Mouse (Mus musculus) heart, adult 2 months (tissue): ENCODE results near the gene F3. TPM values are rescaled to one million over a fixed set of nuclear protein-coding genes. Genes with fewer than 3 reads are reported as not detected.
"Not testable (repeated sequence)": the region's sequence is repeated elsewhere in the genome, so short reads cannot be mapped to it uniquely, and the experiment has no call there.

ENCODE experiments used
- DNase-seq, 2 experiments: peaks; one replicate each; pipeline ENCODE4 v3.0.0; 2021
- H3K27ac ChIP-seq: fragments of 200-600 bp; 2 replicates; pipeline ENCODE4 v1.8.1; 2022
- H3K27me3 ChIP-seq: fragments of 200-500 bp; 2 replicates; pipeline ENCODE4 v1.6.1; 2012; ENCODE audit warnings: mild to moderate bottlenecking, low read length, inconsistent platforms, mixed read lengths; ENCODE audit not compliant: control insufficient read depth, insufficient read depth
- H3K36me3 ChIP-seq: fragments of 200-500 bp; 2 replicates; pipeline ENCODE4 v1.6.1; 2012; ENCODE audit warnings: low read length, inconsistent platforms; ENCODE audit not compliant: control insufficient read depth, insufficient read depth
- H3K4me1 ChIP-seq: fragments of 200-500 bp; 2 replicates; pipeline ENCODE4 v1.6.1; 2011; ENCODE audit warnings: low read length; ENCODE audit not compliant: control insufficient read depth, insufficient read depth
- H3K4me3 ChIP-seq: fragments of 200-600 bp; 2 replicates; pipeline ENCODE4 v1.8.1; 2022
- H3K79me2 ChIP-seq: fragments of 200-500 bp; replicated peaks from 2 replicates; pipeline ENCODE4 v1.6.1; 2012; ENCODE audit warnings: mild to moderate bottlenecking, inconsistent platforms, low read length, moderate library complexity, mixed read lengths; ENCODE audit not compliant: control insufficient read depth, insufficient read depth
- H3K9ac ChIP-seq: fragments of 200-500 bp; 2 replicates; pipeline ENCODE4 v1.6.1; 2012; ENCODE audit warnings: low read depth, mild to moderate bottlenecking, control low read depth, inconsistent platforms, low read length, mixed read lengths
- CTCF ChIP-seq: fragments of 200-600 bp; IDR thresholded peaks from 2 replicates; pipeline ENCODE4 v1.8.1; 2022; ENCODE audit warnings: antibody characterized with exemption, mild to moderate bottlenecking, moderate library complexity
- EP300 ChIP-seq: fragments of 200-500 bp; IDR thresholded peaks from 2 replicates; pipeline ENCODE4 v1.6.1; 2011; ENCODE audit warnings: low read depth, low read length, control low read depth; ENCODE audit not compliant: insufficient read depth
- POLR2A ChIP-seq: fragments of 200-500 bp; IDR thresholded peaks from 2 replicates; pipeline ENCODE4 v1.6.1; 2011; ENCODE audit warnings: mild to moderate bottlenecking, low read depth, low read length, control low read depth; ENCODE audit not compliant: insufficient read depth
- WGBS: fragments of 180-500 bp; shearing (Covaris S2); methylation state at CpG from one replicate; pipeline ENCODE4 v1.1.7; 2018; 5-methylcytosine and 5-hydroxymethylcytosine counted together
- intact Hi-C: fragments of 180-260 bp; cut with DNase I; formaldehyde crosslinking; loops from one replicate; pipeline ENCODE4 v1.15.1; 2025
- polyA plus RNA-seq: library from polyadenylated mRNA; depleted of rRNA; stranded (reverse); fragments of >200 nt; gene quantifications from 2 replicates; pipeline ENCODE4 v1.2.3, GENCODE M21; 2012
- total RNA-seq, 2 experiments: library from RNA; stranded (reverse); gene quantifications; 2 replicates each; pipeline ENCODE4 v1.2.3; 2021

The F3 gene
- total and polyA plus RNA-seq, 3 experiments, result 23.5 to 29.6 (median 23.9) TPM

- TF ChIP-seq CTCF (no peak), POLR2A (no peak), EP300 (no peak)
- no peak overlapping the region for H3K4me3 ChIP-seq
- no peak for DNase-seq
- H3K27ac ChIP-seq, result no peak overlapping the region
- intact Hi-C loops, result no loop called here
- no peaks in the 10 kb centered on the region for H3K4me1 ChIP-seq
- H3K36me3 ChIP-seq, result no peaks in the 10 kb centered on the region
- WGBS, result 18% methylated on average over 3 of the region's 3 CpGs
- H3K27me3 ChIP-seq, result no peaks in the 10 kb centered on the region
- H3K9ac ChIP-seq, result no peak overlapping the region
- no peaks in the 10 kb centered on the region for H3K79me2 ChIP-seq
Observed at GRCm38 (mm10) chr3:121755152-121755551, 31.8 kb downstream of the F3 start.

DNA sequence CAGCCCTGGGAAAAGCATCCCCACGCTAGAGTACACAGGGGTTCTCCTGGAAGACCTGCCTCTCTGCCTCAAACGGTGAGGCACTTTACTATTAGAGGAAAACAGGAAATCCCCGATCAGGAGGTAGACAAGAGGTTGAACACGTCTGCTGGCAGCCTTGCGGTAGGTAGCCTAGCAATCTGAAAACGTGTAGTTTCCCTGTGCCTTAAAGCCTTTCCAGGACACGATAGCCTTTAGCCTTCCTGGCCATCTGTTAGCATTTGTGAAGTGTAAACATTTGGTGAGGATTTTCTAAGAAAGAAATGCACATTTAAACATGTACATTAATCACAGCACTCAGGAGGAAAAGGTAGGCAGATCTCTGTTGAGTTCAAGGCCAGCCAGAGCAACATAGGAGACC is 35.0 kb downstream of the F3 start:
- no peak overlapping the region for H3K4me3 ChIP-seq
- H3K9ac ChIP-seq, result no peak overlapping the region
- H3K36me3 ChIP-seq, result no peaks in the 10 kb centered on the region
- intact Hi-C loops, result no loop called here
- TF ChIP-seq EP300, result no peak
- TF ChIP-seq CTCF, result no peak
- TF ChIP-seq POLR2A, result no peak
- H3K27ac ChIP-seq, result no peak overlapping the region
- no peaks in the 10 kb centered on the region for H3K27me3 ChIP-seq
- H3K79me2 ChIP-seq, result no peaks in the 10 kb centered on the region
- 57% methylated on average over 7 of the region's 7 CpGs for WGBS
- DNase-seq, result no peak
- H3K4me1 ChIP-seq, result no peaks in the 10 kb centered on the region

DNA sequence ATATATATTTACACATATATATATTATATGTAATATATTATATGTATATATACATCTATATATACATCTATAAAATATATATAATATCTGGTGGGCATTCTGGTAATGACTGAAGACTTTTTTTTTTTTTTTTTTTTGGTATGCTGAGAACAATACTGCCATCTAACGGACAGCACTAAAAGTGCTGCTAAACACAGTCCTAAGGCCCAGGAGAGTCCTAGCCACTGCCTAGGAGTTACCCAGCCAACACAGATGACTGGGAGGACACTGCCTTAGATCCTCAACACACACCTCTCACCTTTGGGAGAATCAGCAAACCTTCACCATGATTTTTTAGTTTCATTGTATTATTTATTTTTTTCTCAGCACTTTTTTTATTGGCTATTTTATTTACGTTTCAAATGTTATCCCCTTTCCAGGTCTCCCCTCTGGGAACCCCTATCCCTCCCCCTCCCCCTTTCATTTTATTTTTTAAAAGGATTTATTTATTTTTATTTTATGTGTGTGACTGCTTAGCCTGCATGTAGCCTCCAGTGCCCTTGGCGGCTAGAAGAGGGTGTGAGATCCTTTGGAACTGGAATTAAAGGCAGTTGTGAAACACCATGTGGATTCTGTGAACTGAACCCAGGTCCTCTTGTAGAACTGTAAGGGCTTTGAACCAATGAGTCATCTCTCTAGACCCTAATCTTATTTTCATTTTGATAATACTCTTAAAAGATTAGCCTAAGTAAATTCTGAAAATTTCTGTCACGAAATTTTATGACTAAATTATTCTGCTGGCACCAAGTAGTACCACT is 38.9 kb downstream of the F3 start:
- Histone ChIP-seq H3K36me3 (no peaks in the 10 kb centered on the region), H3K27ac (no peak overlapping the region), H3K4me3 (no peak overlapping the region), H3K4me1 (no peaks in the 10 kb centered on the region), H3K27me3 (no peaks in the 10 kb centered on the region), H3K9ac (no peak overlapping the region), H3K79me2 (no peaks in the 10 kb centered on the region)
- no peak for DNase-seq
- intact Hi-C loops, result loop anchor here (2.0 kb wide), 2 partner anchors 211 to 225 kb away; no protein-coding TSS in a partner anchor
- no peak for TF ChIP-seq POLR2A
- TF ChIP-seq CTCF, result peak; percentile 75
- no peak for TF ChIP-seq EP300
- WGBS, result 61% methylated on average over 4 of the region's 4 CpGs

GRCm38 (mm10) chr3:121766048-121766447 is 42.7 kb downstream of the F3 start:
- TF ChIP-seq CTCF, result no peak
- TF ChIP-seq POLR2A, result no peak
- no peak for TF ChIP-seq EP300
- H3K4me1 ChIP-seq, result no peaks in the 10 kb centered on the region
- no peaks in the 10 kb centered on the region for H3K36me3 ChIP-seq

GRCm38 (mm10) chr3:121766818-121767217 is 43.5 kb downstream of the F3 start:
- no peaks in the 10 kb centered on the region for H3K36me3 ChIP-seq
- no peaks in the 10 kb centered on the region for H3K4me1 ChIP-seq
- intact Hi-C loops, result no loop called here
- no peaks in the 10 kb centered on the region for H3K27me3 ChIP-seq
- DNase-seq, result no peak
- no peak overlapping the region for H3K9ac ChIP-seq
- H3K79me2 ChIP-seq, result no peaks in the 10 kb centered on the region
- no peak overlapping the region for H3K4me3 ChIP-seq
- TF ChIP-seq CTCF (no peak), EP300 (no peak), POLR2A (no peak)
- 68% methylated on average over 5 of the region's 5 CpGs for WGBS
- no peak overlapping the region for H3K27ac ChIP-seq

More at GRCm38 (mm10) chr3:121766048-121766447, 42.7 kb downstream of the F3 start:
- H3K9ac ChIP-seq, result no peak overlapping the region
- no peaks in the 10 kb centered on the region for H3K79me2 ChIP-seq
- intact Hi-C loops, result no loop called here
- H3K27me3 ChIP-seq, result no peaks in the 10 kb centered on the region
- H3K27ac ChIP-seq, result no peak overlapping the region
- DNase-seq, result no peak
- no peak overlapping the region for H3K4me3 ChIP-seq

- H3K36me3 ChIP-seq, result no peaks in the 10 kb centered on the region
- H3K4me1 ChIP-seq, result no peaks in the 10 kb centered on the region
- H3K79me2 ChIP-seq, result no peaks in the 10 kb centered on the region
- no peaks in the 10 kb centered on the region for H3K27me3 ChIP-seq
- H3K4me3 ChIP-seq, result no peak overlapping the region
- intact Hi-C loops, result no loop called here
- TF ChIP-seq POLR2A (no peak), CTCF (peak; percentile 55)
- H3K9ac ChIP-seq, result no peak overlapping the region
- no peak for DNase-seq
- H3K27ac ChIP-seq, result no peak overlapping the region
- 94% methylated on average over 3 of the region's 3 CpGs for WGBS
Observed at GRCm38 (mm10) chr3:121768770-121769169, 45.4 kb downstream of the F3 start.

DNA sequence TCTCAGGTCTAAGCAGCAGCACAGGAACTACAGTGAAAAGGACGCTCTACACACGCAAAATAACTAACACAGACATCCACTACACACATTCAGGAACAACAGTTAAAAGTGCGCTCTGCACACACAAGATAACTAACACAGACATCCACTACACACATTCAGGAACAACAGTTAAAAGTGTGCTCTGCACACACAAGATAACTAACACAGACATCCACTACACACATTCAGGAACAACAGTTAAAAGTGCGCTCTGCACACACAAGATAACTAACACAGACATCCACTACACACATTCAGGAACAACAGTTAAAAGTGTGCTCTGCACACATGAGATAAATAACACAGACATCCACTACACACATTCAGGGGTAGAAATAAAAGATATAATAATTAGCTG is 50.0 kb downstream of the F3 start:
- H3K27ac ChIP-seq, H3K9ac ChIP-seq, DNase-seq, H3K36me3 ChIP-seq, H3K79me2 ChIP-seq, H3K4me1 ChIP-seq, intact Hi-C loops, H3K4me3 ChIP-seq, H3K27me3 ChIP-seq: not testable (repeated sequence)
- 93% methylated on average over 4 of the region's 4 CpGs for WGBS
